Mouse (Mus musculus): ENCODE results near the gene Slc24a4. TPM values are rescaled to one million over a fixed set of nuclear protein-coding genes. Genes with fewer than 3 reads are reported as not detected.

The Slc24a4 gene
- polyA plus RNA-seq, 1 experiment from 2014 or later = 0.16 TPM

GRCm38 (mm10) chr12:102246226-102246625, 117.7 kb downstream of the Slc24a4 start:
- no peak overlapping the region for H3K27ac ChIP-seq (ENCODE audit: low read depth, low read length)
- H3K4me1 ChIP-seq (replicated peaks; ENCODE audit: control insufficient read depth, insufficient read depth, low read length) = no peaks in the 10 kb centered on the region
- ATAC-seq (replicated peaks; ENCODE audit: low FRiP score) (no peak), DNase-seq (ENCODE audit: low spot score) (no peak)
- 91% methylated on average over 5 of the region's 5 CpGs for WGBS
- no peaks in the 10 kb centered on the region for H3K36me3 ChIP-seq (ENCODE audit: control insufficient read depth, insufficient read depth, low read length)
- no peaks in the 10 kb centered on the region for H3K9me3 ChIP-seq (ENCODE audit: control insufficient read depth, low read length)
- H3K4me2 ChIP-seq (ENCODE audit: low read depth, low read length, severe bottlenecking) = no peak overlapping the region
- H3K4me3 ChIP-seq (ENCODE audit: low read depth, low read length) = no peak overlapping the region
- no peaks in the 10 kb centered on the region for H3K27me3 ChIP-seq (ENCODE audit: control insufficient read depth, insufficient read depth, low read length)
- no peak overlapping the region for H3K9ac ChIP-seq (ENCODE audit: low read length)

GRCm38 (mm10) chr12:102248104-102248503, 119.6 kb downstream of the Slc24a4 start:
- ATAC-seq (replicated peaks; ENCODE audit: low FRiP score) (no peak), DNase-seq (ENCODE audit: low spot score) (no peak)
- H3K4me2 ChIP-seq (ENCODE audit: low read depth, low read length, severe bottlenecking) = no peak overlapping the region
- no peaks in the 10 kb centered on the region for H3K27me3 ChIP-seq (ENCODE audit: control insufficient read depth, insufficient read depth, low read length)
- no peaks in the 10 kb centered on the region for H3K9me3 ChIP-seq (ENCODE audit: control insufficient read depth, low read length)
- H3K36me3 ChIP-seq (ENCODE audit: control insufficient read depth, insufficient read depth, low read length) = no peaks in the 10 kb centered on the region
- H3K4me3 ChIP-seq (ENCODE audit: low read depth, low read length) = no peak overlapping the region
- no peak overlapping the region for H3K27ac ChIP-seq (ENCODE audit: low read depth, low read length)
- H3K4me1 ChIP-seq (replicated peaks; ENCODE audit: control insufficient read depth, insufficient read depth, low read length) = no peaks in the 10 kb centered on the region
- no peak overlapping the region for H3K9ac ChIP-seq (ENCODE audit: low read length)
- WGBS = 92% methylated on average over 6 of the region's 6 CpGs

- no peak overlapping the region for H3K27ac ChIP-seq (ENCODE audit: low read depth, low read length)
- H3K4me3 ChIP-seq (ENCODE audit: low read depth, low read length) = no peak overlapping the region
- H3K9me3 ChIP-seq (ENCODE audit: control insufficient read depth, low read length) = no peaks in the 10 kb centered on the region
- DNase-seq (ENCODE audit: low spot score) (no peak), ATAC-seq (replicated peaks; ENCODE audit: low FRiP score) (no peak)
- no peaks in the 10 kb centered on the region for H3K36me3 ChIP-seq (ENCODE audit: control insufficient read depth, insufficient read depth, low read length)
- H3K27me3 ChIP-seq (ENCODE audit: control insufficient read depth, insufficient read depth, low read length) = no peaks in the 10 kb centered on the region
- whole genome bisulfite sequencing = 86% methylated on average over 4 of the region's 4 CpGs
- no peak overlapping the region for H3K9ac ChIP-seq (ENCODE audit: low read length)
- H3K4me2 ChIP-seq (ENCODE audit: low read depth, low read length, severe bottlenecking) = no peak overlapping the region
- no peaks in the 10 kb centered on the region for H3K4me1 ChIP-seq (replicated peaks; ENCODE audit: control insufficient read depth, insufficient read depth, low read length)
Measured at GRCm38 (mm10) chr12:102250316-102250715, 121.8 kb downstream of the Slc24a4 start.

GRCm38 (mm10) chr12:102251070-102251469, 122.5 kb downstream of the Slc24a4 start:
- no peak for DNase-seq (ENCODE audit: low spot score)
- no peaks in the 10 kb centered on the region for H3K27me3 ChIP-seq (ENCODE audit: control insufficient read depth, insufficient read depth, low read length)
- 88% methylated on average over 3 of the region's 3 CpGs for WGBS
- H3K36me3 ChIP-seq (ENCODE audit: control insufficient read depth, insufficient read depth, low read length) = no peaks in the 10 kb centered on the region
- no peaks in the 10 kb centered on the region for H3K9me3 ChIP-seq (ENCODE audit: control insufficient read depth, low read length)
- H3K4me3 ChIP-seq (ENCODE audit: low read depth, low read length) = no peak overlapping the region
- no peak overlapping the region for H3K27ac ChIP-seq (ENCODE audit: low read depth, low read length)
- no peaks in the 10 kb centered on the region for H3K4me1 ChIP-seq (replicated peaks; ENCODE audit: control insufficient read depth, insufficient read depth, low read length)
- H3K4me2 ChIP-seq (ENCODE audit: low read depth, low read length, severe bottlenecking) = no peak overlapping the region
- no peak overlapping the region for H3K9ac ChIP-seq (ENCODE audit: low read length)
- ATAC-seq (replicated peaks; ENCODE audit: low FRiP score) = no peak

- no peak for DNase-seq (ENCODE audit: low spot score)
- no peaks in the 10 kb centered on the region for H3K4me1 ChIP-seq (replicated peaks; ENCODE audit: control insufficient read depth, insufficient read depth, low read length)
- H3K27ac ChIP-seq (ENCODE audit: low read depth, low read length) = no peak overlapping the region
- H3K27me3 ChIP-seq (ENCODE audit: control insufficient read depth, insufficient read depth, low read length) = no peaks in the 10 kb centered on the region
- no peaks in the 10 kb centered on the region for H3K9me3 ChIP-seq (ENCODE audit: control insufficient read depth, low read length)
- H3K9ac ChIP-seq (ENCODE audit: low read length) = no peak overlapping the region
- H3K36me3 ChIP-seq (ENCODE audit: control insufficient read depth, insufficient read depth, low read length) = no peaks in the 10 kb centered on the region
- no peak overlapping the region for H3K4me2 ChIP-seq (ENCODE audit: low read depth, low read length, severe bottlenecking)
- no peak for ATAC-seq (replicated peaks; ENCODE audit: low FRiP score)
- no peak overlapping the region for H3K4me3 ChIP-seq (ENCODE audit: low read depth, low read length)
- 80% methylated on average over 3 of the region's 3 CpGs for WGBS
Measured at GRCm38 (mm10) chr12:102251985-102252384, 123.5 kb downstream of the Slc24a4 start.

GRCm38 (mm10) chr12:102252525-102252924, 124.0 kb downstream of the Slc24a4 start:
- ATAC-seq (replicated peaks; ENCODE audit: low FRiP score) = no peak
- Histone ChIP-seq H3K27ac (ENCODE audit: low read depth, low read length) (no peak overlapping the region), H3K4me1 (replicated peaks; ENCODE audit: control insufficient read depth, insufficient read depth, low read length) (no peaks in the 10 kb centered on the region), H3K9ac (ENCODE audit: low read length) (no peak overlapping the region), H3K36me3 (ENCODE audit: control insufficient read depth, insufficient read depth, low read length) (no peaks in the 10 kb centered on the region), H3K4me3 (ENCODE audit: low read depth, low read length) (no peak overlapping the region), H3K4me2 (ENCODE audit: low read depth, low read length, severe bottlenecking) (no peak overlapping the region), H3K27me3 (ENCODE audit: control insufficient read depth, insufficient read depth, low read length) (no peaks in the 10 kb centered on the region), H3K9me3 (ENCODE audit: control insufficient read depth, low read length) (no peaks in the 10 kb centered on the region)
- WGBS = 72% methylated on average over 1 of the region's 1 CpGs
- DNase-seq (ENCODE audit: low spot score) = no peak

- Histone ChIP-seq H3K4me1 (replicated peaks; ENCODE audit: control insufficient read depth, insufficient read depth, low read length) (no peaks in the 10 kb centered on the region), H3K9ac (ENCODE audit: low read length) (no peak overlapping the region), H3K4me2 (ENCODE audit: low read depth, low read length, severe bottlenecking) (no peak overlapping the region), H3K36me3 (ENCODE audit: control insufficient read depth, insufficient read depth, low read length) (no peaks in the 10 kb centered on the region), H3K27ac (ENCODE audit: low read depth, low read length) (no peak overlapping the region), H3K27me3 (ENCODE audit: control insufficient read depth, insufficient read depth, low read length) (no peaks in the 10 kb centered on the region), H3K9me3 (ENCODE audit: control insufficient read depth, low read length) (no peaks in the 10 kb centered on the region), H3K4me3 (ENCODE audit: low read depth, low read length) (no peak overlapping the region)
- DNase-seq (ENCODE audit: low spot score) (no peak), ATAC-seq (replicated peaks; ENCODE audit: low FRiP score) (no peak)
Measured at GRCm38 (mm10) chr12:102255012-102255411, 126.5 kb downstream of the Slc24a4 start.

- Histone ChIP-seq H3K27me3 (ENCODE audit: control insufficient read depth, insufficient read depth, low read length) (no peaks in the 10 kb centered on the region), H3K36me3 (ENCODE audit: control insufficient read depth, insufficient read depth, low read length) (no peaks in the 10 kb centered on the region), H3K27ac (ENCODE audit: low read depth, low read length) (no peak overlapping the region), H3K9me3 (ENCODE audit: control insufficient read depth, low read length) (no peaks in the 10 kb centered on the region), H3K4me1 (replicated peaks; ENCODE audit: control insufficient read depth, insufficient read depth, low read length) (no peaks in the 10 kb centered on the region), H3K4me2 (ENCODE audit: low read depth, low read length, severe bottlenecking) (no peak overlapping the region), H3K9ac (ENCODE audit: low read length) (no peak overlapping the region), H3K4me3 (ENCODE audit: low read depth, low read length) (no peak overlapping the region)
- DNase-seq (ENCODE audit: low spot score) (no peak), ATAC-seq (replicated peaks; ENCODE audit: low FRiP score) (no peak)
- WGBS = 85% methylated on average over 3 of the region's 3 CpGs
Measured at GRCm38 (mm10) chr12:102258522-102259112, 130.1 kb downstream of the Slc24a4 start.

GRCm38 (mm10) chr12:102261933-102262396, 133.4 kb downstream of the Slc24a4 start:
- 64% methylated on average over 8 of the region's 8 CpGs for WGBS
- no peak for DNase-seq (ENCODE audit: low spot score)
- no peak overlapping the region for H3K27ac ChIP-seq (ENCODE audit: low read depth, low read length)

More at GRCm38 (mm10) chr12:102261933-102262396, 133.4 kb downstream of the Slc24a4 start:
- Histone ChIP-seq H3K4me2 (ENCODE audit: low read depth, low read length, severe bottlenecking) (no peak overlapping the region), H3K9me3 (ENCODE audit: control insufficient read depth, low read length) (no peaks in the 10 kb centered on the region), H3K4me1 (replicated peaks; ENCODE audit: control insufficient read depth, insufficient read depth, low read length) (no peaks in the 10 kb centered on the region), H3K27me3 (ENCODE audit: control insufficient read depth, insufficient read depth, low read length) (no peaks in the 10 kb centered on the region), H3K9ac (ENCODE audit: low read length) (no peak overlapping the region), H3K36me3 (ENCODE audit: control insufficient read depth, insufficient read depth, low read length) (no peaks in the 10 kb centered on the region), H3K4me3 (ENCODE audit: low read depth, low read length) (no peak overlapping the region)
- no peak for ATAC-seq (replicated peaks; ENCODE audit: low FRiP score)
